Mouse (Mus musculus) kidney, adult 2 months (tissue): Measurements from ENCODE around the gene Pi4k2a.

Experiments used
- CTCF ChIP-seq: fragments of 200-500 bp; conservative IDR thresholded peaks from 2 replicates; pipeline ENCODE4 v1.5.1; 2011; ENCODE audit warnings: low read depth, mild to moderate bottlenecking, control low read depth, low read length, moderate library complexity, mixed read lengths; ENCODE audit not compliant: insufficient read depth, insufficient read length
- POLR2A ChIP-seq: fragments of 200-500 bp; IDR thresholded peaks from one replicate; pipeline ENCODE4 v1.6.1; 2011; ENCODE audit warnings: low read depth, low read length, control low read depth

- TF ChIP-seq CTCF (no peak), POLR2A (peak; percentile 67)
Observed at GRCm38 (mm10) chr19:42170025-42170969, 80.0 kb downstream of the Pi4k2a start.
